Mouse (Mus musculus): ENCODE measurements around the gene Zdhhc21.

- TF ChIP-seq POLR2A (IDR thresholded peaks at IDR 0.05; ENCODE audit: low read depth, low read length) (no peak), CTCF (IDR thresholded peaks at IDR 0.05; ENCODE audit: extremely low read depth, insufficient read depth, insufficient read length, insufficient replicate concordance) (no peak)
Measured at GRCm38 (mm10) chr4:82804019-82804418, 55.7 kb downstream of the Zdhhc21 start.

Data from spleen, adult 2 months (tissue).